Mouse (Mus musculus) embryonic facial prominence, embryonic 14.5 days (tissue): ENCODE results near the gene Prmt1. TPM values are rescaled to one million over a fixed set of nuclear protein-coding genes. Genes with fewer than 3 reads are reported as not detected.

ENCODE experiments used
- ATAC-seq: fragments of 200-750 bp; cut with Nextera tagmentation; 2 replicates; pipeline ENCODE4 v1.8.0; 2017; ENCODE audit warnings: low read depth, moderate number of reproducible peaks, moderate TSS enrichment
- DNase-seq: peaks from one replicate; pipeline ENCODE4 v3.0.0-alpha.2; 2015; ENCODE audit warnings: low spot score
- H3K27ac ChIP-seq: fragments of 300-500 bp; sonication (generic); replicated peaks from 2 replicates; pipeline ENCODE4 v1.5.1; 2014; ENCODE audit warnings: low read depth, mild to moderate bottlenecking, low read length, moderate library complexity
- H3K27me3 ChIP-seq: fragments of 300-500 bp; sonication (generic); replicated peaks from 2 replicates; pipeline ENCODE4 v1.6.1; 2014; ENCODE audit warnings: low read length; ENCODE audit not compliant: control insufficient read depth, insufficient read depth
- H3K36me3 ChIP-seq: fragments of 300-500 bp; sonication (generic); 2 replicates; pipeline ENCODE4 v1.6.1; 2014; ENCODE audit warnings: low read length, mixed read lengths; ENCODE audit not compliant: control insufficient read depth, insufficient read depth
- H3K4me1 ChIP-seq: fragments of 300-500 bp; sonication (generic); 2 replicates; pipeline ENCODE4 v1.6.1; 2014; ENCODE audit warnings: antibody characterized with exemption, low read length; ENCODE audit not compliant: control insufficient read depth, insufficient read depth
- H3K4me2 ChIP-seq: fragments of 300-500 bp; sonication (generic); 2 replicates; pipeline ENCODE4 v1.6.1; 2014; ENCODE audit warnings: low read depth, mild to moderate bottlenecking, low read length, moderate library complexity, mixed read lengths
- H3K4me3 ChIP-seq: fragments of 300-500 bp; sonication (generic); 2 replicates; pipeline ENCODE4 v1.5.1; 2014; ENCODE audit warnings: low read depth, mild to moderate bottlenecking, low read length
- H3K9ac ChIP-seq: fragments of 300-500 bp; sonication (generic); 2 replicates; pipeline ENCODE4 v1.6.1; 2014; ENCODE audit warnings: low read depth, mild to moderate bottlenecking, low read length, moderate library complexity, mixed read lengths
- H3K9me3 ChIP-seq: fragments of 300-500 bp; sonication (generic); 2 replicates; pipeline ENCODE4 v1.6.1; 2016; ENCODE audit warnings: low read length; ENCODE audit not compliant: control insufficient read depth
- WGBS: fragments of 180-500 bp; shearing (Covaris S2); extraction: QIAGEN DNeasy Blood & Tissue Kit; methylation state at CpG from one replicate; pipeline ENCODE4 v1.1.7; 2014; 5-methylcytosine and 5-hydroxymethylcytosine counted together
- polyA plus RNA-seq: library from polyadenylated mRNA; unstranded; fragments of >200 nt; fragmentation: Nextera tagmentation; extraction: Ambion mirVana; gene quantifications from 2 replicates; pipeline ENCODE4 v1.2.1, GENCODE M21; 2014

The Prmt1 gene
- polyA plus RNA-seq, 1 experiment from 2014 or later: 173 TPM

DNA sequence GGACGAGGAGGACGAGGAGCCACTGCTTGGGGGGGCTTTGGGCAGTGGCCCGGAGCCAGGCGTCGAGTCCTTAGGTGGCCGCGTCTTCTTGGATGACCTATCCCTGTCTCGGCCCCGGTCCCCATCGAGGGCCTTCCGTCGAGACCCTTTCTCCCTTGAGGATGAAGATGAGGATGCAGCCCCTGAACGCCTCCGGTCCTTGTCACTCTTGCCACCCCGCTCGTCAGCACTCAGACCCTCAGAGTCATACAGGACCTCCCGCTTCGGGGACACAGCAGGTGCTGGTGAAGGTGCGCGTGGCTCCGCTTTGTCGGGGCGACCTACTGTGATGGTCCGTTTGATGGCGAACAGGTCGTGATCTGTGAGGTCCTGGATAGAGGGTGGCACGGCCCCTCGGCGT is 20.8 kb upstream of the Prmt1 start:
- ATAC-seq: no peak
- Histone ChIP-seq H3K4me2 (no peak overlapping the region), H3K4me1 (no peaks in the 10 kb centered on the region), H3K27ac (no peak overlapping the region), H3K27me3 (no peaks in the 10 kb centered on the region), H3K4me3 (no peak overlapping the region), H3K36me3 (peaks cover 100% of the 10 kb centered on the region), H3K9ac (no peak overlapping the region), H3K9me3 (no peaks in the 10 kb centered on the region)
- no peak for DNase-seq
- 96% methylated on average over 29 of the region's 29 CpGs for WGBS

DNA sequence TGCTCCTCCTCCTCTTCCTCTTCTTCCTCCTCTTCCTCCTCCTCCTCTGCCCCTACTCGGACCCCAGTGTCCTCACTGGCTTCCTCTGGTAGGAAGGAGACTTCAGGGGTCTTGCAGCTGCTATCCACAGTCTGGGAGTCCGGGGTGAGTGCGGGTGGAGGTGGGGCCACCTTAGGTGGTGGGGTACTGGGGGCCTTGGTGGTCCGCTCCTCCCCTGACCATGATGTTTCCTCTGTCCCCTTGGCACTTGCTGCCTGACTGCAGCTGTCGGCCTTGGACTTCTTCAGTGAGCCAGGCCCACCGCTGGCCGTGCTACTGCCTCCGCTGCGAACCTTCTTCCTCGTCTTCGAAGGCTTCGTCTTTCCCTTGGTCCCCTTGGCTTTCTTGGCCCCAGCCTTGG is 20.1 kb upstream of the Prmt1 start:
- Histone ChIP-seq H3K4me1 (no peaks in the 10 kb centered on the region), H3K27ac (no peak overlapping the region), H3K4me3 (no peak overlapping the region), H3K4me2 (no peak overlapping the region), H3K9ac (no peak overlapping the region), H3K27me3 (no peaks in the 10 kb centered on the region), H3K9me3 (no peaks in the 10 kb centered on the region), H3K36me3 (peaks cover 100% of the 10 kb centered on the region)
- 93% methylated on average over 12 of the region's 12 CpGs for WGBS
- DNase-seq: no peak
- no peak for ATAC-seq

- Histone ChIP-seq H3K9me3 (no peaks in the 10 kb centered on the region), H3K36me3 (peaks cover 100% of the 10 kb centered on the region), H3K4me2 (no peak overlapping the region), H3K9ac (no peak overlapping the region), H3K27ac (no peak overlapping the region), H3K4me3 (no peak overlapping the region), H3K27me3 (no peaks in the 10 kb centered on the region), H3K4me1 (no peaks in the 10 kb centered on the region)
- DNase-seq (no peak), ATAC-seq (no peak)
- 90% methylated on average over 6 of the region's 6 CpGs for WGBS
Observed at GRCm38 (mm10) chr7:45005321-45005992, 19.1 kb upstream of the Prmt1 start.

DNA sequence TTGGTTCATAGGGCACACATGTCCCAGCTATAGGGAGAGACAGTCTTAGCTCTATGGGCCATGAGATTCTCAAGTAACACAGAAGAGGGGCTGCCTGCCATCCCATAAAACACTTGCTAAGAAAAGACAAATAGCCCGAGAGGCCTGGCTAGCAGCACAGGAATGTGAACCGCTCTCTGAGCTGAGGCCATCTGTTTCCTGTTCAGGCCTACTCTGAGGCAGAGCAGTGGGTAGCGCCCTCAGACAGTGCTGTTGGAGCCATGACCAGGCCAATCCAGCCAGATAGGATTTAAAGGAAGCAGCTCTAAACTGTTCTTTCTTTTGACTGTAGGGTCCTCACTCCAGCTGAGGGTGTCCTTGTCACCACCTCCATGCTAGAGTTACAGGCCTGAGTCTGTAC is 18.2 kb upstream of the Prmt1 start:
- DNase-seq (no peak), ATAC-seq (no peak)
- Histone ChIP-seq H3K9ac (no peak overlapping the region), H3K9me3 (no peaks in the 10 kb centered on the region), H3K4me2 (no peak overlapping the region), H3K27me3 (no peaks in the 10 kb centered on the region), H3K27ac (no peak overlapping the region), H3K36me3 (peaks cover 100% of the 10 kb centered on the region), H3K4me3 (no peak overlapping the region), H3K4me1 (peaks cover 3% of the 10 kb centered on the region)
- WGBS: 57% methylated on average over 3 of the region's 3 CpGs

DNA sequence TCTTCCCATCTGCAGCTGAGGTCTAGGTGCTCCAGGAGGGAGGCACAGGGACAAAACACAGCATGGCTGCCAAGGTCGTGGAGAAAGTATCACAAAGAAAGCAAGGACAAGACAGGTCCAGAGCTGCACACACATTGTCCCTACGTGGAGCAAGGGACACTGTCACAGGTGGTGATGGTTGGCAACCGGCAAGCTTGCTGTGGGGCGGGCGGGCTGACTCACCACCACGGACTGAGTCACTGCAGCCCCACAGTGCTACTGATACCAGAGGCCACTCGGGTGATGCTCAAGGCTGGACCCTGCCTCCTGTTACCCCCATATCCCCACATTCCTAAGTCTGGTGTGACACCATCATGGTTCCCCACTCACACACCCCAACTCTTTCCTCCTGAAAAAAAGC is 16.1 kb upstream of the Prmt1 start:
- Histone ChIP-seq H3K9ac (no peak overlapping the region), H3K9me3 (no peaks in the 10 kb centered on the region), H3K27ac (no peak overlapping the region), H3K36me3 (peaks cover 80% of the 10 kb centered on the region), H3K4me1 (peaks cover 8% of the 10 kb centered on the region), H3K27me3 (no peaks in the 10 kb centered on the region), H3K4me3 (no peak overlapping the region), H3K4me2 (no peak overlapping the region)
- DNase-seq: no peak
- WGBS: 84% methylated on average over 7 of the region's 7 CpGs
- no peak for ATAC-seq

GRCm38 (mm10) chr7:45000539-45001114 is 14.3 kb upstream of the Prmt1 start:
- Histone ChIP-seq H3K9me3 (no peaks in the 10 kb centered on the region), H3K36me3 (peaks cover 67% of the 10 kb centered on the region), H3K4me1 (peaks cover 11% of the 10 kb centered on the region), H3K4me3 (no peak overlapping the region), H3K9ac (no peak overlapping the region), H3K4me2 (no peak overlapping the region), H3K27me3 (no peaks in the 10 kb centered on the region), H3K27ac (no peak overlapping the region; the same call in 1 of the 2 replicates)
- ATAC-seq: no peak
- WGBS: 83% methylated on average over 20 of the region's 21 CpGs
- no peak for DNase-seq

DNA sequence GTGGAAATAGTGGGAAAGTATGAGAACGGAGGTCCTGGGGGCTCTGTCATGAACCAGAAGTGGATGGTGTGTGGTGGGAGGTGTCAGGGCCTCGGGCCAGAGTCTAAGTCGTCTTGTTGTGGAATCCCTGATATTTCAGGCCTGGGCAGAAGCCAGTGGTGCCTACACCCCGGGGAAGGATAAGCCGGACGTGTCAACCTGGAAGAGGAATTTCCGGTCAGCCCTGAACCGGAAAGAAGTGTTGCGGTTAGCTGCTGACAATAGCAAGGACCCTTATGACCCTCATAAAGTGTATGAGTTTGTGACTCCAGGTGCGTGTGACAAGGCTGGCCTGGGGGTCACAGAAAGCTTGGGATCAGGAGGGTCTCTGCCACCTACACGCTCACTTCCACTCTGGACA is 13.4 kb upstream of the Prmt1 start:
- Histone ChIP-seq H3K9me3 (no peaks in the 10 kb centered on the region), H3K9ac (peak overlapping the region; percentile 39; the same call in 1 of the 2 replicates), H3K27ac (no peak overlapping the region), H3K4me2 (peak overlapping the region; percentile 95), H3K27me3 (no peaks in the 10 kb centered on the region), H3K36me3 (peaks cover 67% of the 10 kb centered on the region), H3K4me1 (peaks cover 11% of the 10 kb centered on the region), H3K4me3 (no peak overlapping the region)
- ATAC-seq (no peak), DNase-seq (no peak)
- WGBS: 73% methylated on average over 11 of the region's 11 CpGs

- Histone ChIP-seq H3K4me1 (peaks cover 11% of the 10 kb centered on the region), H3K36me3 (peaks cover 66% of the 10 kb centered on the region), H3K27ac (peak within 1 kb of the TSS; percentile 90), H3K4me2 (peak within 1 kb of the TSS; percentile 95), H3K9ac (peak within 1 kb of the TSS; percentile 87), H3K27me3 (no peaks in the 10 kb centered on the region), H3K4me3 (peak within 1 kb of the TSS; percentile 63), H3K9me3 (no peaks in the 10 kb centered on the region)
- 2% methylated on average over 15 of the region's 18 CpGs for WGBS
- 0 out of 2 replicates have a peak, but pooled peaks have one; percentile 2 for ATAC-seq
- DNase-seq: peak; percentile 54
Observed at GRCm38 (mm10) chr7:44998501-44998955, 12.2 kb upstream of the Prmt1 start, which contains the start of gene Bcl2l12. Gene Bcl2l12 (minus strand): TSS chr7:44998712.
